Mouse (Mus musculus): Measurements from ENCODE around the gene Cracr2a. TPM values are rescaled to one million over a fixed set of nuclear protein-coding genes. Genes with fewer than 3 reads are reported as not detected.

Cracr2a gene
- polyA plus RNA-seq, 2 experiments: 1.3 to 1.4 TPM

DNA sequence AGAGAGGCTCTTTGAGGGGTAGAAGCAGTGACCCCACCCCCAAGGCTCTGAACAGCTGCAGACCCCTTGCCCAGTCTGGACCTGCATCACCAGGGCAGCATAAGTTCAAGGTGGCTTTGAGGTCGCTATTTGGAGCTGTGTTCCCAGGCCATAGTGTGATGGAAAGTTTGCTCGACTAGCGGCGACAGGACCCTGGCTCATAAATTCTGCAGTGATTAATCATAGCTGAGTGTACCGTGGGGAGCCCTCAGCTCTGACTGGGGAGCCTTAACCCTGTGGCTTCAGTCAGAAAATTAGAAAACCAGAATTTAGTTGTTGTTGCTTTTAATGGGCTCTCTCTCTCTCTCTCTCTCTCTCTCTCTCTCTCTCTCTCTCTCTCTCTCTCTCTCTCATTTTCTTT, 153.8 kb downstream of the Cracr2a start:
- DNase-seq (ENCODE audit: low spot score) (no peak), ATAC-seq (ENCODE audit: low FRiP score, low read depth) (0 out of 2 replicates have a peak, but pooled peaks have one; percentile 48)
- H3K36me3 ChIP-seq (ENCODE audit: control insufficient read depth, insufficient read depth, low read length): no peaks in the 10 kb centered on the region
- no peaks in the 10 kb centered on the region for H3K27me3 ChIP-seq (ENCODE audit: control insufficient read depth, insufficient read depth, low read length)
- H3K9ac ChIP-seq (ENCODE audit: low read depth, low read length, severe bottlenecking): no peak overlapping the region
- WGBS: 8% methylated on average over 5 of the region's 5 CpGs
- TF ChIP-seq POLR2A (IDR thresholded peaks at IDR 0.05; ENCODE audit: borderline replicate concordance, extremely low read depth, insufficient read depth, insufficient read length): no peak
- no peak overlapping the region for H3K27ac ChIP-seq (replicated peaks; ENCODE audit: low read depth, low read length)
- H3K4me1 ChIP-seq (ENCODE audit: control insufficient read depth, insufficient read depth, low read length): peaks cover 4% of the 10 kb centered on the region; the same call in 1 of the 2 replicates
- H3K9me3 ChIP-seq (ENCODE audit: control insufficient read depth, low read length): no peaks in the 10 kb centered on the region
- no peak overlapping the region for H3K4me3 ChIP-seq (replicated peaks; ENCODE audit: low read length)
- H3K4me2 ChIP-seq (replicated peaks; ENCODE audit: low read depth, low read length, severe bottlenecking): no peak overlapping the region

- H3K9ac ChIP-seq (ENCODE audit: low read depth, low read length, severe bottlenecking): no peak overlapping the region
- peaks cover 4% of the 10 kb centered on the region; the same call in 1 of the 2 replicates for H3K4me1 ChIP-seq (ENCODE audit: control insufficient read depth, insufficient read depth, low read length)
- ATAC-seq (ENCODE audit: low FRiP score, low read depth) (no peak), DNase-seq (ENCODE audit: low spot score) (no peak)
- no peak for TF ChIP-seq POLR2A (IDR thresholded peaks at IDR 0.05; ENCODE audit: borderline replicate concordance, extremely low read depth, insufficient read depth, insufficient read length)
- no peak overlapping the region for H3K4me3 ChIP-seq (replicated peaks; ENCODE audit: low read length)
- no peaks in the 10 kb centered on the region for H3K9me3 ChIP-seq (ENCODE audit: control insufficient read depth, low read length)
- H3K27me3 ChIP-seq (ENCODE audit: control insufficient read depth, insufficient read depth, low read length): no peaks in the 10 kb centered on the region
- 68% methylated on average over 5 of the region's 5 CpGs for WGBS
- no peak overlapping the region for H3K27ac ChIP-seq (replicated peaks; ENCODE audit: low read depth, low read length)
- H3K4me2 ChIP-seq (replicated peaks; ENCODE audit: low read depth, low read length, severe bottlenecking): no peak overlapping the region
- no peaks in the 10 kb centered on the region for H3K36me3 ChIP-seq (ENCODE audit: control insufficient read depth, insufficient read depth, low read length)
These were observed 154.3 kb downstream of the Cracr2a start for GRCm38 (mm10) chr6:127715428-127715827.

DNA sequence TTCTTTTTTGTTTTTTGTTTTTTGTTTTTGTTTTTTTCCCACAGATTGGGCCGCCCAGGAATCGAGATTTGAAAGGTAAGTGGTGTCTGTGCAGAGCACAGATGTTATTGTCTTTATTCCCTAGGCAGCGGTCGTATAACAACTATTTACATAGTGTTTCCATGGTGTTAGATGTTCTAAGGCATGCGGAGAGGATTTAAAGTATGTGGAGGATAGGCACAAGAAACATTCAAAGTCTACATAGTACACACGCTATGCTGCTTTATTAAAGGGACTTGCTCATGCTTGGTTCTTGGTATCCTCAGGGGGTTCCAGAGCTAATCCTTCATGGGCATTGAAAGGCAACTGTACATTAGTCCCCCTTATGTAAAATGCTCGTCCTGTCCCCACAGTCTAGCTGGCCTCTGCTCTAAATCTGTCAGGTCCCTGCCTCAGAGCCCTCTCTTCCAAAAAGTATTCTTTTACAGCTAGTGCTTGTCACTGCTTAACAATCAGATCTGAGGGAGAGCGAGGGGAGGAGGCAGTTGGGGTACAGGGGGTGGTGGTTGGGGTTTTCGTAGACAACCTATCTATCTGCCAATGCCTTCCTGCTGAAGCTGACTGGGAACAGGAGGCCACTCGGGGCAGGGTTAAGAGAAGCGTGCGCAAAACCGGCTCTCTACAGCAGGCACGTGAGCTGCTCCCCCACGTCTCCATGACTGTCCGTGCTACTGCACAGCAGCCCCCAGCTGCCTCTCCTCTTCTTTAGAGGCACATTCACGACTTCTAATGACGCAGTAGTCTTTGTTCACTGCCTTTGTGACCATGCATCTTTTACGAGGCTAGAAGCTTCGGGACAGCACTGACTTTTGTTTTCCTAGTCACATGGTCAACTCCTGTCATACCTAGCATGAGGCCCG, 156.3 kb downstream of the Cracr2a start:
- peak; percentile 56; the same call in 1 of the 2 replicates for ATAC-seq (ENCODE audit: low FRiP score, low read depth)
- no peaks in the 10 kb centered on the region for H3K27me3 ChIP-seq (ENCODE audit: control insufficient read depth, insufficient read depth, low read length)
- no peak for TF ChIP-seq POLR2A (IDR thresholded peaks at IDR 0.05; ENCODE audit: borderline replicate concordance, extremely low read depth, insufficient read depth, insufficient read length)

DNA sequence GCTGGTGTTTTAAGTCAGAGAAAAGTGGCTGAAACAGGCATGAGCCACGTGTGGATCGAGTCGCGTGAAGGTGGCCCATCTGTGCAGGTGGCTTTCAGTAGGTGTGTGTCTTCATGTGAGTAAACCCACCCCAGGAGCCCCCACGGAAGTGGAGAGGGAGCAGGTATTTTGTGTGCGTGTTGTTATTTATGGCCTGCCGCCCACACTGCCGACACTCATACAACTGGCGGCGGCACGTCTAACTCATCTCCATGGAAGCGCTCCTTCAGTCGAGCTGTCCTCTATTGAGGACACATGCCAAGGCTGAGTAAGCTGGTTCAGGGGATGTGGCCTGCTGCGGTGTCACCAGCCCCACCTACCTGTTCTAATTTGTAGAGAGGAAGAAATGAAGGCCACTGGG, 158.7 kb downstream of the Cracr2a start:
- WGBS: 86% methylated on average over 14 of the region's 14 CpGs
- no peak overlapping the region for H3K4me2 ChIP-seq (replicated peaks; ENCODE audit: low read depth, low read length, severe bottlenecking)
- no peaks in the 10 kb centered on the region for H3K36me3 ChIP-seq (ENCODE audit: control insufficient read depth, insufficient read depth, low read length)
- no peak for TF ChIP-seq POLR2A (IDR thresholded peaks at IDR 0.05; ENCODE audit: borderline replicate concordance, extremely low read depth, insufficient read depth, insufficient read length)
- DNase-seq (ENCODE audit: low spot score) (no peak), ATAC-seq (ENCODE audit: low FRiP score, low read depth) (no peak)
- no peak overlapping the region for H3K27ac ChIP-seq (replicated peaks; ENCODE audit: low read depth, low read length)
- H3K27me3 ChIP-seq (ENCODE audit: control insufficient read depth, insufficient read depth, low read length): no peaks in the 10 kb centered on the region
- no peak overlapping the region for H3K4me3 ChIP-seq (replicated peaks; ENCODE audit: low read length)
- peaks cover 2% of the 10 kb centered on the region; the same call in 1 of the 2 replicates for H3K4me1 ChIP-seq (ENCODE audit: control insufficient read depth, insufficient read depth, low read length)
- no peak overlapping the region for H3K9ac ChIP-seq (ENCODE audit: low read depth, low read length, severe bottlenecking)
- H3K9me3 ChIP-seq (ENCODE audit: control insufficient read depth, low read length): no peaks in the 10 kb centered on the region

More for the DNA sequence above, 156.3 kb downstream of the Cracr2a start:
- H3K4me3 ChIP-seq (replicated peaks; ENCODE audit: low read length): no peak overlapping the region
- no peak overlapping the region for H3K4me2 ChIP-seq (replicated peaks; ENCODE audit: low read depth, low read length, severe bottlenecking)
- H3K9me3 ChIP-seq (ENCODE audit: control insufficient read depth, low read length): no peaks in the 10 kb centered on the region
- 48% methylated on average over 21 of the region's 21 CpGs for WGBS
- H3K36me3 ChIP-seq (ENCODE audit: control insufficient read depth, insufficient read depth, low read length): no peaks in the 10 kb centered on the region
- H3K9ac ChIP-seq (ENCODE audit: low read depth, low read length, severe bottlenecking): no peak overlapping the region
- peaks cover 4% of the 10 kb centered on the region; the same call in 1 of the 2 replicates for H3K4me1 ChIP-seq (ENCODE audit: control insufficient read depth, insufficient read depth, low read length)
- peak; percentile 40 for DNase-seq (ENCODE audit: low spot score)
- H3K27ac ChIP-seq (replicated peaks; ENCODE audit: low read depth, low read length): no peak overlapping the region

- H3K9me3 ChIP-seq (ENCODE audit: control insufficient read depth, low read length): no peaks in the 10 kb centered on the region
- H3K27ac ChIP-seq (replicated peaks; ENCODE audit: low read depth, low read length): no peak overlapping the region
- no peak overlapping the region for H3K4me2 ChIP-seq (replicated peaks; ENCODE audit: low read depth, low read length, severe bottlenecking)
- WGBS: 61% methylated on average over 8 of the region's 8 CpGs
- no peaks in the 10 kb centered on the region for H3K36me3 ChIP-seq (ENCODE audit: control insufficient read depth, insufficient read depth, low read length)
- H3K4me3 ChIP-seq (replicated peaks; ENCODE audit: low read length): no peak overlapping the region
- H3K9ac ChIP-seq (ENCODE audit: low read depth, low read length, severe bottlenecking): no peak overlapping the region
- ATAC-seq (ENCODE audit: low FRiP score, low read depth) (no peak), DNase-seq (ENCODE audit: low spot score) (no peak)
- H3K4me1 ChIP-seq (ENCODE audit: control insufficient read depth, insufficient read depth, low read length): no peaks in the 10 kb centered on the region
- no peaks in the 10 kb centered on the region for H3K27me3 ChIP-seq (ENCODE audit: control insufficient read depth, insufficient read depth, low read length)
- no peak for TF ChIP-seq POLR2A (IDR thresholded peaks at IDR 0.05; ENCODE audit: borderline replicate concordance, extremely low read depth, insufficient read depth, insufficient read length)
These were observed 162.0 kb downstream of the Cracr2a start for GRCm38 (mm10) chr6:127723126-127723525.

Other genes with a start within 250 kb of the Cracr2a start
- gene Parp11, start 114.5 kb upstream of the Cracr2a start, polyA plus RNA-seq (2012; rRNA removed): 27.3 and 27.8 TPM in 2 replicates
- gene Parp11, start 114.5 kb upstream of the Cracr2a start, polyA plus RNA-seq (2014; fragmentation: Nextera tagmentation; extraction: Ambion mirVana): 25.4 and 30.7 TPM in 2 replicates
- gene Prmt8, start 208.1 kb downstream of the Cracr2a start, polyA plus RNA-seq (2012; rRNA removed): 0.19 and 0.31 TPM in 2 replicates
- gene Prmt8, start 208.1 kb downstream of the Cracr2a start, polyA plus RNA-seq (2014; fragmentation: Nextera tagmentation; extraction: Ambion mirVana): 0.17 and 0.34 TPM in 2 replicates